Mouse (Mus musculus) frontal cortex, postnatal 10 days (tissue): Measurements from ENCODE around the gene 1700020N15Rik.
"Not testable (repeated sequence)": the region's sequence is repeated elsewhere in the genome, so short reads cannot be mapped to it uniquely, and the experiment has no call there.

Experiments
- DNase-seq, 2 experiments: peaks; one replicate each; pipeline ENCODE4 v3.0.0; 2022; ENCODE audit warnings: low spot score in 2 of 2, mixed read lengths in 1 of 2

Gene 1700020N15Rik

DNA sequence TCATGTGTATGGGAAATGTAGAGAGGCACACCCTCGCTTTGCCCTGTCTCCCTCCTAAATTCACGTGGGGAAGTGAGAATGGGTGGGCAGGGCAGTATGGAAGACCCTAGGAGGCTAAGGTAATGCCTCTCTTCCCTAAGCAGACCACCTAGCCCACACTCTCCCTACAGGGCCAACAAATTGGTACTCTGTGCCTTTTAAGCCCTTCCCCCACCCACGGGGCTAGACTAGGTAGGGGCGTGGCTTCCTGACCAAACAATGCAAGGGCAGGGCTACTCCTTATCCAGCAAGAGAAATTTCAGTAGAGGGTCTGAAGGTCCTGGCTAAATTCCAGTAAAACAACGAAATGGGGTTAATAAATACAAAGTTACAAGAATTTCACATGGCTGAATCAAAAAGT is at the start of gene 1700020N15Rik:
1700020N15Rik (plus strand) TSS at position 301 of the 400 bp plus-strand sequence.
- not testable (repeated sequence) for DNase-seq

DNA sequence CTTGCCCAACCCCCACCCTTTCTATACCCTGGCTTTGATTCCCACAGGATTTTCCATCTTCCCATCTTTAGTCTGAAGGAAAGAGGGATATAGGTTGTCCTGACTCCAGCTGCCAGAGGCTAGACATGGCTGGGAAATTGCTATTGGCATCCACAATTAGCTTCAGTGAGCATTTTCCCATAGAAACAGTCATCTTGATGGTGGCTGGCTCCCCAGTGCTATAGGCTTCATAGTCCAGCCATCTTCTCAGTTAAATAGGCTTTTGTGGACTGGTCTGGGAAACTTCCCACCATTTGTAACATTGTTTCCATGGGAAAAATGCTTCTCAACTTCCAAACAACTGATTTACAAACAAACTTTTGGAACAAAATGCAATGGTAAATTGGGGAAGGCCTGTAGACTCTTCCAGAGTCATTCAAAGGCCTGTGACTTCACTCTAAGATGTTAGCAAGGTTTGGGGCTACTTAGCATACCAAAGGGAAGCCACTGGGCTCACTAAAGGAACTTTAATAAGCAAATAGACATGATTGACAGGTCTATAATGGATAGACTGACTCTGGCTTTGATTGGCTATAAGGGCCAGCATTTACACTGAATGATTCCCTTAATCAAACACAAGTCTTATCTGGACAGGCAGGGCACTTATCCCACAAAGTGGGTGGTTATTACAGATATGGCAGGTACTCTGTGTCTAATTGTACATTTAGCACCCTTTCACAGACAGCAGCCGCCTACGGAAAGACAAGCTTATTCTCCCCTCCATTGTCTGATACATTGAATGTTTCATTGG is 31.9 kb downstream of the 1700020N15Rik start:
- DNase-seq, result no peak
